34 mouse cellular contexts compared by ENCODE assay signal in the genomic region with DNA sequence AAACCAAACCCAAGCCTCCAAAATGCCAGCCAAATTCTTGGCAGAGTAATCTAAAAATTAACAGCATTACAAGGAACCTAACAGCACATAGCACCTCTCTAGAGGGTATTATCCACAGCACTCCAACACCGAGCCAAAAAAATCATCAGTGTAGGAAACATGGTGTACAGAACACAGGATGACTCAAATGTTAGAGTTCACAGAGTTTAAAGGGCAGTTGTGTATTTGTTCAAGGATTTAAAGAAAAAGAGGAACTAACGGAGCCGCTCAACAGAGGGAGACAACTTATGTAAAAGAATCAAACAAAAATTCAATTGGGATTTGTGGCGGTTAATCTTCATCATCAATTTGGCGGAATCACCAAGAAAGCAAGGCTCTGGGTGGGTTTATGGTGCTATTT. TPM values are rescaled to one million over a fixed set of nuclear protein-coding genes. Genes with fewer than 3 reads are reported as not detected.
"Had no signal": no experiment of that assay in that cellular context is flagged by ENCODE, and none has a peak within 500 bp of the region (broad histone marks: within the 10 kb centered on the region; RNA-seq: fewer than 3 reads in every experiment).

No protein-coding gene starts in this region.

- H3K9ac ChIP-seq: heart, embryonic 12.5 days; hindbrain, embryonic 12.5 days; hindbrain, embryonic 14.5 days; intestine, embryonic 15.5 days; limb, embryonic 12.5 days had no signal

- H3K36me3 ChIP-seq: heart, embryonic 10.5 days; heart, embryonic 12.5 days; hindbrain, embryonic 10.5 days; hindbrain, embryonic 12.5 days; intestine, embryonic 15.5 days; limb, embryonic 10.5 days; limb, embryonic 12.5 days had no signal

- H3K9me3 ChIP-seq: heart, embryonic 10.5 days; heart, embryonic 12.5 days; hindbrain, embryonic 10.5 days; hindbrain, embryonic 12.5 days; intestine, embryonic 15.5 days; limb, embryonic 10.5 days; limb, embryonic 12.5 days had no signal

- DNase-seq: gastrocnemius, adult 2 months; gastrocnemius, postnatal 10 days; gastrocnemius, postnatal 25 days; heart, adult 18-20 months; heart, postnatal 10 days; heart, postnatal 4 days; kidney, adult 18-20 months; kidney, adult 8-10 months; kidney, postnatal 10 days; kidney, postnatal 25 days; kidney, postnatal 4 days had no signal

- H3K27me3 ChIP-seq: heart, embryonic 12.5 days; hindbrain, embryonic 12.5 days; intestine, embryonic 15.5 days; limb, embryonic 12.5 days had no signal

- H3K4me1 ChIP-seq: heart, embryonic 10.5 days; heart, embryonic 12.5 days; hindbrain, embryonic 10.5 days; hindbrain, embryonic 12.5 days; intestine, embryonic 15.5 days; limb, embryonic 10.5 days; limb, embryonic 12.5 days had no signal

- H3K4me2 ChIP-seq: heart, embryonic 12.5 days; hindbrain, embryonic 12.5 days; hindbrain, embryonic 14.5 days; intestine, embryonic 15.5 days; limb, embryonic 12.5 days had no signal

- H3K4me3 ChIP-seq: gastrocnemius, adult 2 months; heart, embryonic 10.5 days; heart, embryonic 12.5 days; hindbrain, embryonic 10.5 days; hindbrain, embryonic 12.5 days; intestine, embryonic 15.5 days; layer of hippocampus, adult 2 months; left cerebral cortex, adult 2 months; limb, embryonic 10.5 days; limb, embryonic 12.5 days had no signal

- H3K27ac ChIP-seq: gastrocnemius, adult 2 months; heart, embryonic 10.5 days; hindbrain, embryonic 10.5 days; hindbrain, embryonic 12.5 days; hindbrain, embryonic 14.5 days; intestine, embryonic 15.5 days; layer of hippocampus, adult 2 months; left cerebral cortex, adult 2 months; limb, embryonic 10.5 days; limb, embryonic 12.5 days had no signal

- ATAC-seq: hindbrain, embryonic 16.5 days; inflammation-experienced regulatory T-cells, adult 6 months; intestine, embryonic 15.5 days; intestine, postnatal 0 days had no signal

RNA-seq across cellular contexts. Expression of a gene that starts 7.1 kb away (rescaled TPM):
- total RNA-seq: gastrocnemius, adult 2 months; gastrocnemius, postnatal 10 days; gastrocnemius, postnatal 25 days; gastrocnemius, postnatal 4 days; granulocyte monocyte progenitor cell, adult 5-6 weeks; heart, adult 18-20 months; heart, adult 8-10 months; heart, postnatal 10 days; heart, postnatal 25 days; heart, postnatal 4 days; layer of hippocampus, adult 2 months; layer of hippocampus, postnatal 10 days; layer of hippocampus, postnatal 25 days; left cerebral cortex, adult 2 months; left cerebral cortex, postnatal 14 days; left cerebral cortex, postnatal 36 days had no signal
- polyA plus RNA-seq: heart, embryonic 10.5 days; heart, embryonic 12.5 days; heart, embryonic 14.5 days; hindbrain, embryonic 10.5 days; hindbrain, embryonic 12.5 days; inflammation-experienced regulatory T-cells, adult 6 months; limb, embryonic 10.5 days; limb, embryonic 12.5 days had no signal

RNA-seq across cellular contexts. Expression of a gene that starts 47.9 kb away (rescaled TPM):
- total RNA-seq: gastrocnemius, adult 2 months; gastrocnemius, postnatal 10 days; gastrocnemius, postnatal 25 days; gastrocnemius, postnatal 4 days; granulocyte monocyte progenitor cell, adult 5-6 weeks; heart, adult 8-10 months; heart, postnatal 10 days; heart, postnatal 25 days; heart, postnatal 4 days; left cerebral cortex, postnatal 14 days had no signal
- polyA plus RNA-seq: heart, embryonic 12.5 days; heart, embryonic 16.5 days; inflammation-experienced regulatory T-cells, adult 6 months; limb, embryonic 12.5 days had no signal
